Mouse (Mus musculus): ENCODE data around the gene Cdip1. TPM values are rescaled to one million over a fixed set of nuclear protein-coding genes. Genes with fewer than 3 reads are reported as not detected.
"Not testable (repeated sequence)": the region's sequence is repeated elsewhere in the genome, so short reads cannot be mapped to it uniquely, and the experiment has no call there.

The Cdip1 gene
- total RNA-seq (2021): 100 to 1,000 TPM; 241 to 246 TPM
- long read RNA-seq, full-length matches to known transcripts: 492 of 573 reads
- long read RNA-seq, partial matches to known transcripts: 56 of 573 reads
- long read RNA-seq, other reads (novel, unspliced or antisense): 25 of 573 reads

DNA sequence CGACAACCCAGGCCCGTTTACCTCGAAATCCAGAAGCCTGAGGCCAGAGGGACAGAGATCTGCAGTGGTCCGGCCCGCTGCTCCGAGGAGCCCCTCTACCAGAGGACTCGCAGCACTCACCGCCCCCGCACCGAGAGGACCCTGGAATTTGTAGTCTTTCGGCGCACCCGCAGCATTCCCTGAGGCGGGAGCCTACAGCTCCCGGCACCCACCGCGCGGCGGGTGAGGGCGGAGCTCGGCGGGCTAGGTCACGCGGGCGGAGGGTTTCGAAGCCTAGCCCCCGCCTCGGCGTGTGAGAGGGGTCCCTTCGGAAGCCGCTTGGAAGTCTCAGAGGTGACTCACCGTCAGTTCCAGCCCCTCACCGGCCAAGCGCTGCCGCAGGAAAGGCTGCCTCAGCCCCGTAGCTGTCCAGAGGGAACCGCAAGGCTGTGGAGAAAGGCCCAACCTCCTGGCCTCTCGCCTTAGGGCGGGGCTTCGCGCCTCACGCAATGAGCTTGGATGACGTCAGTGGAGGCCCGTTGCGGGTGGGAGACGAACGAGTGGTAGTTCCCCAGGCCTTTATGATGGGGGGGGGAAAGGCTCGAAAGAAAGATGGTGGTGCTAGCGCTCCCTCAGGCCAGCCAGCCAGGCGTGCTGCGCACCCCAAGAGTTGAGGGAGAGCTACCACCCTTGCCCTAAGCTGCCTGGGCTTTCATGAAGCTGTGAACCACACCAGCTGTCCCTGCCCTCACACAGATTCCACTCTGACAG is at the start of gene Cdip1:
Cdip1 (minus strand) TSS at position 483 of the 750 bp plus-strand sequence.
- peak; percentile 95 to 97 for DNase-seq (ENCODE audit: low spot score in 2 of 2)

DNA sequence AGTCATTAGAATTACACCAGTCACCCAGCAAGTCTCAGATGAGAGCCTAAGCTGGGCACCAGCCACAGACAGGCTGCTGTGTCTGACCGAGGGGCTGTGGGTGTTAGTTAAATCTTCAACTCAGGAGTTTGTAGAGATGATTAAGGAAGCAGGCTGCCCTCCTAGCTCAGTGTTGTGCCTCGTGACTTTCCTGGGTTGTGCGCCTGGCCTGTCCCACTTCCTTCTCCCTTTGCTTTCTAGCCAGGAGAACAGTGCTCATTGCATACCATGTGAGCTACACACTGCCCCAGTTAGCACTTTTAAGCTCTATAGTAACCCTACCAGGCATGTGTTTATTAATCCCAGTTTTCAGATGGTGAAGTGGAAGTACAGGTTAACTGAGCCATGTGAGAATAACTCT is 49.5 kb upstream of the Cdip1 start:
- no peak for DNase-seq (ENCODE audit: low spot score in 2 of 2)

DNA sequence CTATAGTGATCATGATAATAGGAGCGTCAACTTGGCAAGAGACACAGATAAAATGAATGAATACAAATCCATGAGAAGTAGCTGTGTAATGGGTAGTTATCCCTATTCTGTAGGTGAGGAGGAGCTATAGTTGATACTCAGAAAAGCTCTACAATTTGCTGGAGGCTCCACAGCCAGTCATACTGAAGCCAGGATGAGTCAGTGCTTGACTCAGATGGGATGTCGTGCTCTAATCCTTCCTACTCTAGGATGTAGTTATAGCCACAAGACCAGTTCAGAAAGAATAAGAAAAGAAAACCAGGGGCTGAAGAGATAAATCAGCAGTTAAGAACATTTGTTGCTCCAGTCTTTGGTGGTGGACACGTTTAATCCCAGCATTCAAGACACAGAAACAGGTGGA is 47.5 kb upstream of the Cdip1 start:
- DNase-seq (ENCODE audit: low spot score in 2 of 2): no peak

DNA sequence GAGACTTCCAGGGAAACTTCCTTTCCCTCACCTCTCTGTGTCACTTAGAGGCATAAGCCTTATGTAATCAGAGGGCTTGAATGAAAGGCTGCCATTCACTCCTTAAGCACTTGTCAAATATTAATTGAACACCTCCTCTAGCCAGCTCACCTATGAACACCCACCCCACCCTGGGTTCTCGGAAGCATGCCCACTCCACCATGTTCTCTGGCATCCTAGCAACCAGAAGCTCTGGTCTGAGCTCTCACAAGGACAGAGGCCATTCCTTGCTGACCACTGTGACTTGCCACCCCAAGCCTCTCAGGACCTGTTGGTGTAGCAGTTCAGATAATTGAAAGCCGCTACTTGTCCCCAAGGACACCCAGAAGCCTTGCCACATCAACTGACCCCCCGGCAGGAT is 45.1 kb upstream of the Cdip1 start, which contains the start of gene 4930562C15Rik:
4930562C15Rik (plus strand) TSS at position 226 of the 400 bp plus-strand sequence.
- DNase-seq (ENCODE audit: low spot score in 2 of 2): no peak

DNA sequence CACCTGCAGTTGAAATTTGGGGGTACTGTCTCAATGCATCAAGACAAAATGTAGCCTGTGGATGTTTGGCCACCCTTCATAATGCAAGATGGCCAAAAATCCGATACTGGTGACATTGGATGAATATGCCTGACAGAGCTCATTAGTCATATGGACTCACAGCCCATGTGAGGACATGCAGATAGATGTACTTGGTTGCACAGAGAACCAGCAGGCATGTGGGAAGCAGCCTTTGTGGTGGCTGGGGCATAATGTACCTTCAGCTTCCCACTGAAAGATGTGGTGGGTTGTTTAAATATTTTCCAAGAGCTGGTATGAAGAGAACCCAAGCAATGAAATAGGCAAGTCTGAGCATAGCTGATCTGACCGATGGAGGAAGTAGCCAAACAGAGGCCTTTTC is 43.8 kb upstream of the Cdip1 start:
- DNase-seq (ENCODE audit: low spot score in 2 of 2): peak; percentile 37 to 79

DNA sequence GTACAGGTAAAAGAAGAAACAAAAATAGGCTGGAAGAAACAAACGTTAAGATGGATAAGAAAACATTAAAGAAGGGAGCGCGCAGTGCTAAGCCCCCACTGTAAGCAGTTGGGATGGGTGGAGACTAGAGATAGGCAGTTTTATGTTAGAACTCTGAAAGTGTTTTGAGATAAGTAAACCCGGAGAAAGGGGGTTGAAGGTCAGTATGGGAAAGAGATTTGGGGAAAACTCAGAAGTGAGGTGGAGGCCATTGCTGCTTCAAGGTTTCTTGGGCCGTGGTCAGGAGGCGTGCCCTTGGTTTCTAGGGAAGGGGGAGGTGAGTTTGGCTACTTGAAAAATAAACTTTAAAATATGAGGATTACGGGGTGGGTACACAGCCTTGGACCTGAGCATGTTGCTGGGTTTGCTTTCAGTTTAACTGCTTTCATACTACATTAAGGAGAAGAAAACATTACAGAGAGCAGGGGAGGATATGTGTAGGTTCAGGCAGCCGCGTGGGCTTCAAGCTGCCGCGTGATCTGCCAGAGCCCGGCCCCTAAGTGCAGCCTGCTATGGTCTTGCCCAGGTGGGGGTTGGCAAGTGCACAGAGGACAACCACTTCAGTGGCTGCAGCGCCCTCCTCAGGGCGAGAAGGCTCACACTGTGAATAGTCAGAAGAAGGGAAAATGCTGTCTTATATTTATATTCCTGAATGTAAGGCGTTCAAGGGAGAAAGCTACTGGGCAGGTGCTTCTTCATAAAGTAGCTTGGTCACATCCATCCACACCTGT is 41.7 kb upstream of the Cdip1 start:
- peak; percentile 38 to 61 for DNase-seq (ENCODE audit: low spot score in 2 of 2)

DNA sequence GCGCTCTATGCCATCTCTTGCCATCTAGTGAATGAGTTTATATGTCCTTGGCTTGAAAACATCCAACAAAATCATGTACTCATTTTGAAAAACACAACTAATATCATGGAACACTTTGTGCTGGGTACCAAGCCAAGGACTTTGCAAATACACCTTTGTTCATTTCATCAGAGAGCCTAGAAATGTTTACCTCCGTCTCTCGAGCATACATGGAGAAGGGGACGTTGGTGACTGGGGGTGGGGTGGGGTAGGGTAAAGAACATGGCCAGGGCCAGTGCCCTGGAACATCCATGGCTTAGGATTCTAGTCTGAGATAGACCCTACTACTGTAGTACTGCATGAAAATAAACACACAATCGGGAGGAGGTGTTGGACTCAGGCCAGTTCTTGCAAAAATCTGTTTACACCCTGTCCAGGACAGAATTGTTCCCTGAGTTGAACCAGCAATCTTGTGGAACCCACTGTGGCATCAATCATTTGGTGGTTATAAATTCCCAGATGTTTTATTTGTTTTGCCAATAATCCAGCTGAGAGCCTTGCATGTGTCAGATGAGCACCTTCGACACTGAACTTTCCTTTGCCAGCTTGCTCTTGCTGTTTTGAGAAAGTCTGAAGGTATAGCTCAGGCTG is 39.3 kb upstream of the Cdip1 start:
- no peak for DNase-seq (ENCODE audit: low spot score in 2 of 2)

DNA sequence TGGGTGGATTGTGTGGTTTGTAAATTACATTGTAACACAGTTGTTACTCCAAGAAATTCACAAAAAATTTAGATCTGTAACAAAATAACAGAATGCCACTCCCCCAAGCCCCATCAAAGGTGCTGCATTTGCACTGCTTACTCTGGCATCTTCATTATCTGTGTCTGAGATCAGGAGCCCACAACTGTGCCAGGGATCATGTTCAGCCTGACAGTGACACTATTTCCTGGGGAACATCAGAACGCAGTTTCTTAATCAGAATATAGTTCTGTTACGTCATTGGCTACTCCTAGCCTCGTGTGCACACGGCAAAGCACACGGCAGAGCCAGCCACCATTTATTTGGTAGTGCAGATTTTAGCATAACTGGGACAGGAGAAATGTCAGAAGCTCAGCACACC is 37.5 kb upstream of the Cdip1 start:
- DNase-seq (ENCODE audit: low spot score in 2 of 2): no peak

DNA sequence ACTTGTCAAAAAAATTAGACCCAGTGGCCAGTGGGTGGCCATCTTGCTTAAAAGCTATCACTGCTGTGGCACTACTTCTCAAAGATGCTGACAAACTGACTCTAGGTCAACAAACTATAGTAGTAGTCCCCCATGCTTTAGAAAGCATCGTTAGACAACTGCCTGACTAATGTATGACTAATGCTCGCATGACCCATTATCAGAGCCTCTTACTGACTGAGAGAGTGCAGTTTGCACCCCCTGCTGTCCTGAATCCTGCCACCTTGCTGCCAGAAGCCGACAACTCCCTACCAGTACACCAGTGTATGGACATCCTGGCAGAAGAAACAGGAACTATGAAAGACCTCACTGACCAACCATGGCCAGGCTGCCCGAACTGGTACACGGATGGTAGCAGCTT is 34.4 kb upstream of the Cdip1 start:
- DNase-seq (ENCODE audit: low spot score in 2 of 2): not testable (repeated sequence)

DNA sequence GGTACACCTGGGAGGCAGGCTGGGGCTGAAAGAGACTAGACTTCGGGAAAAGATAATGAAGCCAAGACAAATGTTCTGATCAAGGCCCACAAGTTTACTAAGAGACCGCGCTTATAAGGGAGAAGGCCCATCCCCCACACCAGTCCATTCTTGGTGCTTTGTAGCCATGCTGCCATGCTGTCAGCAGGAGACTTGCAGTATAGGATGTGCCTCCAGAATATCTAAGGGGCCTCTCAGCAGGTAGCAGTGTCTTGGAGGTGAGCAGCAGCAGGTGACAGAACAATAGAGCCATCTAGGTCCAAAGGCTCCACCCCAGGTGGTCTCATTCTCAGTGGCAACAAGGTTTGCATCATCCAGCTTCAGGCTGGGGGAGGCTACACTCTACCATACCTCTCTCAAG is 28.3 kb upstream of the Cdip1 start:
- no peak for DNase-seq (ENCODE audit: low spot score in 2 of 2)

DNA sequence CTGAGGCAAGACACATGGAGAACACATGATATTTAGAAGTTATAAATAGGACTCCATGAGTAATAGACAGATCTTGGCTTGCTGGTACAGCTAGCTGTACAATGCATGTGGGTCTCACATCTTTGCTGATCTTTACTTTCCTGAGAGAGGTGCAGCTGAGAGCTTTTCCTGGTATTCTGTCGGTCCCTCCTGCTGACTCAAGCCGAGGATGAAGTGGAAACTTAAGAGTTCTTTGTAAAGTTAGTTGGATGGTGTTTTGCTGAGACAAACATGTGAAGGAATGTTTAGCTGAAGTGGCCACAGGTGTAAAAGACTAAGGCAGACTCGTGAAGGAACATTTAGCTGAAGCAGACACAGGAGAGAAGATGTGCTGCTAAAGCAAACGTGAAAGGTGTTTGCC is 6.5 kb upstream of the Cdip1 start:
- no peak for DNase-seq (ENCODE audit: low spot score in 2 of 2)

DNA sequence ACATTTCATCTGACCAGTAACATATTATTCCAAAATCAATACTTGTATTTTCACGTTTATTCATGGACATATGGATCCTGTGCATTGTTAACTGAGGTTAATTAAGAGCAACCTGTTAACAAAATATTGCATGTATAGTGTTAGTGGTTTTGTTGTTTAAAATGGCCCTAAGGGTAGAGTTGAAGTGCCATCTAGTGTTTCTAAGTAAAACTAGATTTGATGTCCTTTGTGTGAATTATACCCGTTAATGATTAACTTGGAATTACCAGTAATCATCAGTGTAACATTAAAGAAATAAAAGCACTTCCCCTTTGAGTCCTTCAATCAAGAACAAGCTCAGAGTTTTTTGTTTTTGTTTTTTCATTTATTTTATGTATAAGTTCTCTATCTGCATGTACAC is 1.2 kb upstream of the Cdip1 start:
- DNase-seq (ENCODE audit: low spot score in 2 of 2): no peak

DNA sequence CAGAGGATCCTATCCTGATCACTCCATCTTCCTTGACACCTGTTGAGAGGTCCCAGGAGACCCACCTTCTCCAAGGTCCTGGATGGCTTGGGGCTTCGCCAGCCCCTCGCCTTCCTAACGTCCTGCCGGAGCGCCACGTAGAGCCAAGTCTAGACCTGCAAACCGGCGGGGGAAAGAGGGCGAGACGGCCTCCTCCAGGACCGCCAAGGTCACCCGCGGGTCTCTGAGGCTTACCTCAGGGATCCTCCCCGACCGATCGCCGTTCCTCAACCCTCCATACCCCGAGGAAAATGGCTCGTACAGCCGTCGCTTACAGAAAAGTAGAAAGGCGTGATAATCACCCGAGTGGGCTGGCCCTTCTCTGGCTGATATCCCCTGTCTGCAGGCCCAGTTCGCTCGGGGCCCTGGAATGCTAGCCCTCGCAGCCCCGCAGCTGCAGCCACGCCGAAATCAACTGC is 752 bp downstream of the Cdip1 start:
- no peak for DNase-seq (ENCODE audit: low spot score in 2 of 2)

DNA sequence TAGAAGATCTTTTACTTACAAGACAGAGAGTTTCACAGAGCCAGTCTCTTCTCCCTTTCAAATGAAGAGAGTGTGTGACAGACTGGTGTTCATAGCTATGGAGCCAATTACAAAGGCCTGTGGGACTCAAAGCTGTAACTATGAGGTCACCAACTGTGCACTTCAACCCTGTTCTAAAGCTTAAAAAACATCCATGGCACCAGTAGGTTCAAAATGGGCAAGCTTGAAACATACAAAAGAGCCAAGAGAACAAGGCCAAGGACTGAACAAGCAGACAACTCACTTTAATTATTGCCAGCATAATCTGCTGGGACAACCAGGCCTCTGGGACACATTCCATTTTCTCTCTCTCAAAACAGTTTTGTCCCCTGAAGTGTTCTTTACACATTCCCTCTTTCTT is 1.9 kb downstream of the Cdip1 start:
- DNase-seq (ENCODE audit: low spot score in 2 of 2): no peak

DNA sequence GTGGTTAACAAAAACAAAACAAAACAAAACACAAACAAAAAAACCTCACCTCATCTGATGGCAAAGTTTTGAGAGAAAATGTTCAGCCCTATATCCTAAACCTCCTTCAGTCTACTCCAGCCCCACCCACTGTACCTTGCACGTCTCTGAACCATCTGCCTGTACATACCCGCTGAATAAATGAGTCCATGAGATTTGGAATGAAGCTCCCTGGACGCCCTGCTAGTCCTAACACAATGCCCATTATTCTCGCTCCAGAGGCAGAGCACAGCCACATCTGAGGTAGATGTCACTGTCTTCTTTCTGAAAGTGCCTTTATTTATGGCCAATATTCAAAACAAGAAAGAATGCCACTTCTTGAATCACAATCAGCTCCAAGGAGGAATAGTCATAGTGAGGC is 4.4 kb downstream of the Cdip1 start:
- no peak for DNase-seq (ENCODE audit: low spot score in 2 of 2)

DNA sequence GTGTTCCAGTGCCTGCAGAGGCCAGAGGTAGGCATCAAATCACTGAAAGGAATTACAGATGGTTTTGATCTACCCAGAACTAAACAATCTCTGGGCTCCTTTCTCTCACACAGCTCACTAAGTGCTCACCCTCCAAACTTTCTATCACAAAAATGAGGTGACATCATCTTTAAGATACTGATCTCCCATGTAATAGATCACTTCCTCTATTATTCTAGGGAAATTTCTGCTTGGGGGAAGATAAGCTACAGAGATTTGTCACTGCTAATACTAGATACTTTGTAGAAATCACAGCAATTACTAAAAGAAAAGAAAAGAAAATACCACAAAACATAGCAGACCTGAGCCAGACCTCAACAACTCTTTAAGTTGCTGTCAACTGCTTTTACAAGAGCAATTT is 7.6 kb downstream of the Cdip1 start:
- peak in 1 of 2 experiments; percentile 0 for DNase-seq (ENCODE audit: low spot score in 2 of 2)

DNA sequence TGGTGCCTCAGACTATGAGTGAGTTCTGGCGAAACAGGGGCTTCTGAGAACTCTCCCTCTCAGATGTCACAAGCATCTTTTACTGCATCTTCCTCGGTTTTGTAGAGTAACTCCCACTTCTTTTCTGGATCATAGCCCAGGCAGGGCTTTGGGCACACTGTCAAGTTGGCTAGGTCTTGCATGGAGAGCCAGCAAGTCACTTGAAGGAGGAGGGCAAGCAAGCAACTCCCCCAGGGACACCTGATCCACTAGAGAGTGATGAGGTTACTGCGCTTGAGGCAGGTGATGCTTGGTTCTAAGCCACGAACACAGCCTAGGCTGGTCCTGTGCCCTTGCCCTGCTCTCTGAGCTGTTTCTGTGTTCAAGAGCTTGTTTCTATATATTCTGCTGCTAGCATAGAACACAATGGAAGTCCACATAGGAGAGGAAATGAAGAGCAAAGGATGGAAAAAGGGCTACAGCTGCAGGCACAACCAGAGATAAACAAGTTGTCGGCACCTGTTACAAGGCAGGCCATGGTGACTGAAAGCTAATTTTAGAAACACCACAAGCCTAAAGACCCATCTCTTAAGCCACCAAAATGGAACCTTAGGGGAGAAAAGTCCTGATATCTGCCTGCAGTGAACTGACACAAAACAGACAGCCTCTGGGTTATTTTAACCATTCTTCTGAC is 8.4 kb downstream of the Cdip1 start:
- peak in 1 of 2 experiments; percentile 81 for DNase-seq (ENCODE audit: low spot score in 2 of 2)

DNA sequence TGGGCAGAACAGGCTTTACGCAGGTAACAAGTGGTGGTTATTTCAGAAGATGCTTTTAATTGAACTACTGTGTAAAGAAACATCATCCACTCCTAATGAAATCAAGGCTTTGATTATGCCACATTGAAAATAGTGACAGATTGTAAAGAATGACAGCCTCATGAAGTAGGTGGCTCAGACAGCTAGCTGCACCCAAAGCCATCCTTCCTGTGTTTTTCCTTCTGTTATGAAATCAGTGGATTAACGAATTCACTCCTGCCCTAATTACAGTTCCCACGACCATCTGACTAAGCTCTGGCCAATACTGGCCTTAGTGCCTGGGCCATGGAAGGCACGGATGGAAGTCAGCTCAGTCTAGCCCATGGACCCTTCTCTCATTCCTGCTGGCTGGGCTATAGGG is 11.2 kb downstream of the Cdip1 start:
- peak in 1 of 2 experiments; percentile 69 for DNase-seq (ENCODE audit: low spot score in 2 of 2)

DNA sequence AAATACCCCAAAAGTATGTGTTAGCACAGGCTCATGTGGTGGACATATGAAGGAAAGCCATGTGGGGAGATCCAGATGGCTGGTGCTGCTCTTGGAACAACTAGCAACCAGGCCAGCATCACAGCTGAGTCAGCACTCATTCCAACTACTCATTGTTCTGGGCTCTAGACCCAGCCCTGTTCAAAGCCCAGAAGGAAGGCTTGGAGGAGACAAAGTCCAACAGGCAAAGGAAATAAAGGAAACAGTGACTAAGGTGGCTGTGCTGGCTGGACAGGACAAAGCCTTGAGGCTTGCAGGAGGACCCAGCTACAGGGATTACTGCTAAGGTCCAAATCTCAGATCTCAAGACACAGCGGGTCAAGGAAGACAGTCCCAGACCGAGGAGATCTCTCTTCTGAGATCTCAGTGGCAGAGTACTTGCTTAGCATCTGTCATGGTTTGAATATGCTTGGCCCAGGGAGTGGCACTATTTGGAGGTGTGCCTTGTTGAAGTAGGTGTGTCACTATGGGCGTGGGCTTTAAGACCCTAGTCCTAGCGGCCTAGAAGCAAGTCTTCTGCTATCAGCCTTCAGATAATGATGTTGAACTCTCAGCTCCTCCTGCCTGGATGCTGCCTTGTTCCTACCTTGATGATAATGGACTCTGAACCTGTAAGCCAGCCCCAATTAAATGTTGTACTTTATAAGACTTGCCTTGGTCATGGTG is 12.0 kb downstream of the Cdip1 start:
- peak in 1 of 2 experiments; percentile 73 for DNase-seq (ENCODE audit: low spot score in 2 of 2)

DNA sequence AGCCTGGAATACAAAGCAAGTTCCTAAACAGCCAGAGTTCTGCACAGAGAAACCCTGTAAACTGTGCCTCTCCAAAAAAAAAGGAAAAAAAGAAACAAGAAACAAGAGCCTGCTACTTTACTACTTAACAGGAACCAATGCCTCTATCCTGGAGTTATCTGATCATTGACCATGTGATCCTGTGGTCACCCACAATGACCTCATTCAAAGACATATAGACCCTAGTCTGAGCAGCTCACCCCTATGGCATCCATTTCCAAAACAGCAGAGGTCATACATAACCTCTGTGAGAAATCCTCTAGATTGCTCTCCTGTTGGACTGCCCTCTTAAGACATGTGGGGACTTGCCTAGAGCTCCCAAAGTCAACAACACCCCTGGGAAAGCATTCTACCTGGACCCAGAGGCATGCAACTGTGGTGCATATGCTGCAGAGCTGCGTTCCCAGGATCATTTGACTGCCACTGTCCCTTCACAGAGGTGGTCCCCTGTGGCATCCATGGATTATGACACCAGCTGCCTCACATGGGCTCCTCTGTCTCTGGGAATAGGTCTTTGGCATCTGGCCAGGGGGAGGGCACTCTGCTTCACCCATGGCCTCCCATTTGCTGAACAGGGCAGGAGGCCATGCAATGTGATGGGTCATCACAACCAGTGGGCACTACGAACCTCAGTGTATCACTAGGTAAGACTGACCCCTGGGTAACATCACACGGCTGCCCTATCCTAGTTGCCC is 12.8 kb downstream of the Cdip1 start:
- DNase-seq (ENCODE audit: low spot score in 2 of 2): no peak

All from layer of hippocampus, adult 18-20 months (tissue).